Mouse (Mus musculus): ENCODE results near the gene Ube2r2.

Ube2r2 gene

GRCm38 (mm10) chr4:41179825-41180725 lies 44.5 kb downstream of the Ube2r2 start:
- DNase-seq (ENCODE audit: low spot score), result no peak

- DNase-seq (ENCODE audit: low spot score), result no peak
Measured at GRCm38 (mm10) chr4:41189809-41190208, 54.3 kb downstream of the Ube2r2 start.

- no peak for DNase-seq (ENCODE audit: low spot score)
Measured at GRCm38 (mm10) chr4:41192544-41193512, 57.3 kb downstream of the Ube2r2 start.

GRCm38 (mm10) chr4:41195328-41195727 lies 59.8 kb downstream of the Ube2r2 start:
- no peak for DNase-seq (ENCODE audit: low spot score)

- DNase-seq (ENCODE audit: low spot score), result no peak
Measured at GRCm38 (mm10) chr4:41196861-41197610, 61.5 kb downstream of the Ube2r2 start.

- DNase-seq (ENCODE audit: low spot score), result no peak
Measured at GRCm38 (mm10) chr4:41202135-41202534, 66.6 kb downstream of the Ube2r2 start.

- DNase-seq (ENCODE audit: low spot score), result no peak
Measured at GRCm38 (mm10) chr4:41205751-41206150, 70.2 kb downstream of the Ube2r2 start.

GRCm38 (mm10) chr4:41208050-41208449 lies 72.5 kb downstream of the Ube2r2 start:
- no peak for DNase-seq (ENCODE audit: low spot score)

GRCm38 (mm10) chr4:41225412-41225811 lies 89.9 kb downstream of the Ube2r2 start:
- DNase-seq (ENCODE audit: low spot score), result no peak

GRCm38 (mm10) chr4:41226351-41226750 lies 90.8 kb downstream of the Ube2r2 start:
- DNase-seq (ENCODE audit: low spot score), result peak; percentile 50

- no peak for DNase-seq (ENCODE audit: low spot score)
Measured at GRCm38 (mm10) chr4:41235621-41236020, 100.1 kb downstream of the Ube2r2 start.

- no peak for DNase-seq (ENCODE audit: low spot score)
Measured at GRCm38 (mm10) chr4:41240916-41241315, 105.4 kb downstream of the Ube2r2 start.
